Mouse (Mus musculus) frontal cortex, adult 2 months (tissue): ENCODE data around the gene Mmp11. TPM values are rescaled to one million over a fixed set of nuclear protein-coding genes. Genes with fewer than 3 reads are reported as not detected.
A peak's percentile ranks its signal among the peaks of the same experiment; 100 is the strongest.

Experiments
- DNase-seq, 2 experiments: peaks; one replicate each; pipeline ENCODE4 v3.0.0; 2022; ENCODE audit warnings: low spot score in 1 of 2; ENCODE audit errors: extremely low spot score in 1 of 2
- polyA plus RNA-seq: library from polyadenylated mRNA; depleted of rRNA; stranded (reverse); fragments of >200 nt; gene quantifications from 2 replicates; pipeline ENCODE4 v1.2.3, GENCODE M21; 2012

Mmp11 gene
- polyA plus RNA-seq, 1 experiment: 2.5 TPM

DNA sequence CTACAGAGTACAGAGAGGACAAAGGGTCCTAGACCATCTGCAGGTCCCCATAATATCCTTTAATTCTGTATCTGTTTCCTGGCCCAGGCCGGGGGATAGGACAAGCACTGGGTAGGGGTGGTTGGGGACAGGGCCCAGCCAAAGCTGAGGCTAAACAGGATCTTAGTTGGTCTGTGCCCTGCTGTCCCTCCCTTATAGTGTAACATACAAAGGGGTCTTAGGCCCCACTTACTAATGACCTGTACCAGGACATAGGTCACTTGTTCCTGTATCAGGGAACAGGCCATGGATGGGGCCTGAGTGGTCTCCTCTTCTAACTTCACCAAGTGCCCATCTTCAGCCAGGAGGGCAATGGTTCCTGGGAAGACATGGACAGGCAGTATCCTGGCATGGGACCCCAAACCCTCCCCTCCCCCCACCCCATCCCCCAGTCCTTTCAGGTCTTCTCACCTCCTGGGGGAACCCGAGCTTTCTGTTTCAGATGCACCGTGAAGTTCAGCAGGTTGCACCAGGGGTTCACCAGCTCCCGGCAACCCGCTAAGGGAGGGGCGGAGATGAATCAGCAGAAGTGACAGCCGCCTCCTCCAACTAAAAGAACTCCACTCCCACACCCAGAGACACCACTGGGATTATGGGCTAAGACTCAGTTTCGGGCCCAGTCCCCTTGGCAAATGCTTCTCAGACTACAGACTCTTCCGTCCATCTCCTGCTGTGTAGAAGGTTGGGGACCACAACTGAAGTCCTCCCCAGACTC, 3.4 kb upstream of the Mmp11 start:
- peak in 1 of 2 experiments; percentile 68 for DNase-seq

DNA sequence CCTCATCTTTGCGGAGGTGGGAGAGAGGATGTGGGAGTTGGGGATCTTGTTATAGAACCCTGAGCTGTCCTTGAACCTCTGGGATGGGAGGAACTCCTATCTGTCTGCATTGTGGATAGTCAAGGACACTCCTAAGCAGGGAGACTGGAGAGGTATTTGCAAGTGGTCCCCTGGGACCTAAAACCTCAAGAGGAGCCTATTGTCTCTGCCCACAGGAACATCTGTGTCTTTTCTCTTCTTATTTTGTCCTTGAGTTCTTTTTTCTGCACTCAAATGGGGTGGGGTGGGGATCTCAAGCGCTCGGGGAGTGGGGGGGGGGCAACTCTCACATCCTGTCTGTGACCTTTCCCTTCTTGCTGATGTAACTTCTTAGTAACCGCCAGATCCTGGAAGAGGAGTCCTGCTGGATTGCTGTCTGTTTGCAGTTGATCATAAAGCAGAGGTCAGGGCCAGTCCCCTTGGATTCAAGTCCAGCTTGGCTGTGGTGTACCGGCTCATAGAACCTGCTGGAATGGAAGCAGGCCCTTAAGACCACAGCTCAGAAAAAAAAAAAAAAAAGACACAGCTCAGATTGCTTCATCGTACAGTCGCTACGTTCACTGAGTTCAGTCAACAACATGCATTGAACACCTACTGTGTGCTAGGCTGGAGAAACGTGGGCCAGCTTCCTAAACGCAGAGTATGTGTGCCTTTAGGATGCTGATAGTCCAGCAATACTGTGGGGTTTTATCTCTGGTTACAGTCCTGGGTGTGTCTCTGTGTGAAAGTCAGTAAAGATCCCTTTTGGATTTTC, 1.8 kb upstream of the Mmp11 start:
- no peak for DNase-seq

DNA sequence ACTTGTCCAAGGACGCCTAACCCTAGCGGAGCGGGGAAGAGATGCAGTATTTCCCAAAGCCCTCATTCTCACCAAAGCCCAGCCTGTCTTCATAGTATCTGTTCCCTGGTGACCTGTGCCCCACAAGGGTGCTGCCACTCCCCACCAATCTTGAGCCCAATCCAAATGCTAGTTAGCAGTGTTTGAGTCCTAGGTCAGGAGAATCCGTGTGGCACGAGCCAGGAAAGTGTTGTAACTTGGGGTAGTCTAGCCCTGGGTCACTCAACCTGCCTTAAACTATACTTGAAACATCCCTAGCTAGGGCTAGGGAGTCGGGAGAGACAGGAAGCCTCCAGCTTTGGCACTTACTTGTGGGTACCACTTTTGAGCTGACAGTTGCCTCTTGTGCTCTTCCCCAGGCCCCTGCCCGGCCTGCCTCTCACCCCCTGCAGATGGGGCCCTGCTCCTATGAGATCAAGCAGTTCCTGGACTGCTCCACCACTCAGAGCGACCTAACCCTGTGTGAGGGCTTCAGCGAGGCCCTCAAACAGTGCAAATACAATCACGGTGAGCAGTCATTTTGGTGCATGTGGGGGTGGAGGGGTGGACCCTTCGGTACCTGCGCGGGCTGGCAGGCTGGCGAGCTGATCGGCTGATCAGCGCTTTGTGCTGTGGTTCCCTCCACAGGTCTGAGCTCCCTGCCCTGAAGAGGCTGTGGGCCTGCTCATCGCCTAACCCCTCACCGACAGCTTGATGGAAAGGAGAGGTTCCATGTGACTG, 792 bp upstream of the Mmp11 start:
- DNase-seq: no peak

DNA sequence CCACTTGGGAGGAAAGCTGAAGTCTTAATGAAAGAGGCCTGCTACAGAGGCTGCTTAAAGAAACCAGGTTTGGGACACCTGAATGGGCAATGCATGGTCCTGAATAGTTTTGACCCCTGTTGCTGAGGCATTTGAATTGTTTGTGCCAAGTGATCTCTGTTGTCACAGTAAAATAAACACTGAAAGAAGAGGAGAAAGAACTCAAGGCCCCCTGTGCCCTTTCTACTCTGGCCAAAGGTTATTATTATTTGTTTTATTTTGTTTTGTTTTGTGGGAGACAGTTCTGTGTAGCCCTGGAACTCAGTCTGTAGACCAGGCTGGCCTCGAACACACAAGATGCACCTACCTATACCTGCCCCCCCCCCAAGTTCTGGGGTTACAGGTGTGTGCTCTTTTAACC, 1.3 kb downstream of the Mmp11 start:
- DNase-seq: no peak

DNA sequence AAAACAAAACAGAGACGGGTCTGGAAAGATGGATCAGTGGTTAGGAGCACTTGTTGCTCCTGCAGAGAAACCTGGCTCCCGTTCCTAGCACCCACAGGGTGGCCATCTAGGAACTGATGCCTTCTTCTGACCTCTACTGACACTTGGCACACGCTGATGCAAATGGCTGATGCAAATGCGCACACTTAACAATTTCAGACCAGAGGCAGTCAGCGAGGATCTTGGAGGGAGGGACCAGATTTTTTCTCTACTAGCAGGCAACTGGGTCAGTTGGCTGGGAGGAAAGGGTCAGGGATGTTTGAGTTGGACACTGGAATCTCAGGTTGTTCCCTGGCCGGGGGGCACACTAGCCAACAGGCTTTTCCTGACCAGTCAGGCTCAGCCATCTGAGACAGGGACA, 3.4 kb downstream of the Mmp11 start, which contains the start of gene Chchd10:
Chchd10 (plus strand) TSS at position 240 of the 400 bp plus-strand sequence.
- DNase-seq: no peak

DNA sequence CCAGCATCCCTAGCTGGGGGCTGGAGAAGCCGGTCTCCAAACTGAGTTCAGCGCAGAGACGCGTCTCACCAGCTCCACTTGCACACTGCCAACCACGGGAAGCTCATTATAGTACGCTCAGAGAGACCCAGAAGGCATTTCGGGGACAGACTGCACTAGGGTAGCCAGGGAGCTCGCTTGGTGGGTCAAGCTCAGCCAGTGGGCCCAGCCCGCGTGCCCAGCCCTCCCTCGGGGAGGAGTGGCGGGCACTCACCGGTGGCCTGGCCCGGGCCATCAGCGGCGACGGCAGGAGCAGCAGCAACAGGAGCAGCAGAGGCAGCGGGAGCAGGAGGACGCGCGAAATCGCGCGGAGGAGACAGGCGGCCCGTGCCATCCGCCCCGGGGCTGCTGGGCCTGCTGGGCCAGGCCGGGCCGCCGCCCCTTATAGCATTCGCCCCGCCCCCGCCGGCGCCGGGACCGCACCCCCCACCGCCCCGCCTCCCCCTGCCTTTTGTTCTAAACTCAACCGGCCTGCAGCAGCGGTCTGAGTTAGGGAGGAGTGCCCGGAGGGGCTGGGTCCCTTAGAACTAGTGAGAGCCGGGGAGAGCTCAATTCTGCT, 4.1 kb downstream of the Mmp11 start:
- DNase-seq: no peak

DNA sequence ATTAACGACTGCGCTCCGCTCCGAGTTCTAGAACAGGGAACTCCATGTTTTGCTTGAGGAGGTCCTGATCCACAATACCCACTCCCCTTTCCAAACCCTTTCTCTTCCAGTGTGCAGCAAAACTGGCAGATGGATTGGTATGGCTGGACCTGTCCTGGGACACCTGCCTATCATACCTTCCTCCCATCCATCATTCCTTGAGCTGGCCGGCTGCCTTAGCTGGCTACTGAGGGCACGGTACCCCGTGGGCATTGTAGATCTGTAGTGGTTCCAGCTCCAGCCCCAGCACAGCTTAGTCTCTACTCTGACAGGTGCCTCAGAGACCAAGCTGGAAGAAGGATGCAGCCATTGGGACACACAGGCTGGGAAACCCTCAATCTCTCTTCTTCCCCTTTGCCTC, 5.0 kb downstream of the Mmp11 start:
- DNase-seq: no peak

DNA sequence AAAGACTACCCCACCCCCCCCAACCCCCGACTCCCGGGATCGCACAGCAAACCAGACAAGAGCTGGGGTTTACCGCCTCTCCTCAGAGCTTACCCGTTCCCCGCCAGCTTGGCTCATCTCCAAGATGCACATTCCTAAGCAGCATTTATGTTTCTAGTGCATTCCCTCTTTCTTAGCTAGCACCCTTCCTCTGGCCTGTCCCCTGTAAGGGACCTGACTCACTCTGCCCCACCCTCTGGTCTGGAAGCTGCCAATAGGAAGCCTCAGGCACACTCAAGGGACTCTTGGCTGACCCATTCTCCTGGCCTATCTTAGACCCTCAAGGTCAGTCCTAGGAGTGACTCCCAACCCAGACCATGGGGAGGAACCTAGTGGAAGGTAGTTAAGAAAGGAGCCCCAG, 6.0 kb downstream of the Mmp11 start:
- DNase-seq: no peak

DNA sequence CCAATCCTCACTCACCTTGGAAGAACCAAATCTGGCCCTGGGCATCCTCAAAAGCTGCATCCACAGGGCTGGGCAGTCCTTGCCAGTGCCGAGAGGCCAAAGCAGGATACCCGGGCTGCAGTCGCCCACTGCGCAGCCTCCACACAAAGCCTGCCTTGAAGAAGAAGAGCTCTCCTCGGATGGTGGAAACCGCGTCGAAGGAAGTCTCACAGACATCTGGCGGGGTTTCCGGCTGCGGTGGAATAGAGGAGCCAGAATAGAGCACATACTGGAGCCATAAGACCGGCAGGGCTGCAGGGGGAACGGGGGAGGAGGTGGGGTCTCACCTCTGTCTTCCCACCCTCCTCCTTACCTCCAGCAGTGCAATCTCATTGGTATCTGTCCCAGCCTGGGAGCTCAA, 9.9 kb downstream of the Mmp11 start:
- no peak for DNase-seq

DNA sequence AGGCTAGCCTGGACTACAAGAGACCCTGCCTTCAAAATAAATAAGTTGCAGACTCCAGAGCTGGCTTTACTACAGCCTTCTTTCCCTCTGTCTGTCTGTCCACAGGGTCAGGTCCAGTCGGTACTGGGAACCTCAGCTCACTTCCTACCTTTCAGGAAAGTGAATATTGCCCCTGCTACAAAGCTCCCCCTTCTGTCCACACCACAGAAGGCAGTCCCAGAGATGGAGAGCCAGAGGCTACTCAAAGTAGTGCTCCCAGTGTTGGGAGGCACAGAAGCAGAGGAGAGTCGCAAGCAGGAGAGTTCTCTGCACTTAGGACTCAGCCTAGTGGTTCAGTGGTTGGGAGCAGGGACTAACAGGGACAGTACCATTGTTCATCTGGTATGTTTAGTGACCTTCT, 12.0 kb downstream of the Mmp11 start:
- DNase-seq: no peak

DNA sequence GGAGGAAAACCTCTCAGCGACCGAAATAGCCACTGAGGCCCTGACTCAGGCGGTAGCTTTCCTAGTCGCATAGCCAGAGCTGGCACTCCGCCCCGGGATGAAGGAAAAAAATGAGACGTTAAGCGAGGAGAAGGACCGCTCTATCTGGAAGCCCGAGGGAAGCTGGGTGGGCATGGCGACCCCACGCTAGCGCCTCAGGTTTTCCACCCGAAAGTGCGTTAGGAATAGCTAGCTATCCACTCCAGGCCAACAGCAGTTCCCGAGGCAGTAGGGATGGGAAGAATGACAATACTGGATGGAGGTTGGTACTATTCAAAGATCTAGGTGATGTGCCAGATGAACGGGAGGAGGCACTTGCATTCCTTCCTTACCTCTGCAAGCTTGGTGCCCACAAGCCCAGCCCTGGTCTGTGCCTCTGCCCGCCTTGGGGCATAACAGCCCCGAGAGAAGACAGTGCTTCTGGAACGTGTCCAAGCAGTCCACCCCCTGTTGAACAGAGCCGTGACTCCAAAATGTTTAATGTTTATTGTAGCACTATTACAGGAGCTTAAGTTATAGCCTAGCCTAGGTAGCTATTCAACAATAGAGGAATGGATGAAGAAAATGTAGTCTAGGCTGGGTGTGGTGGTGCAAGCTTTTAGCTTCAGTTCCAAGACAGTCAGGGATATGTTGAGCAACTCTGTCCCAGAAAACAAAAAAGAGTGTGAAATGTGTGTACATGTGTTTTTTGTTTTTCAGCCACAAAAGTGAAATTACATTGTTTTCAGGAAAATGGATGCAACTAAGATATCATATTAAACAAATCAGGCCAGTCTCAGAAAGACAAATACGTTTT, 14.4 kb downstream of the Mmp11 start:
- peak in 1 of 2 experiments; percentile 46 for DNase-seq

DNA sequence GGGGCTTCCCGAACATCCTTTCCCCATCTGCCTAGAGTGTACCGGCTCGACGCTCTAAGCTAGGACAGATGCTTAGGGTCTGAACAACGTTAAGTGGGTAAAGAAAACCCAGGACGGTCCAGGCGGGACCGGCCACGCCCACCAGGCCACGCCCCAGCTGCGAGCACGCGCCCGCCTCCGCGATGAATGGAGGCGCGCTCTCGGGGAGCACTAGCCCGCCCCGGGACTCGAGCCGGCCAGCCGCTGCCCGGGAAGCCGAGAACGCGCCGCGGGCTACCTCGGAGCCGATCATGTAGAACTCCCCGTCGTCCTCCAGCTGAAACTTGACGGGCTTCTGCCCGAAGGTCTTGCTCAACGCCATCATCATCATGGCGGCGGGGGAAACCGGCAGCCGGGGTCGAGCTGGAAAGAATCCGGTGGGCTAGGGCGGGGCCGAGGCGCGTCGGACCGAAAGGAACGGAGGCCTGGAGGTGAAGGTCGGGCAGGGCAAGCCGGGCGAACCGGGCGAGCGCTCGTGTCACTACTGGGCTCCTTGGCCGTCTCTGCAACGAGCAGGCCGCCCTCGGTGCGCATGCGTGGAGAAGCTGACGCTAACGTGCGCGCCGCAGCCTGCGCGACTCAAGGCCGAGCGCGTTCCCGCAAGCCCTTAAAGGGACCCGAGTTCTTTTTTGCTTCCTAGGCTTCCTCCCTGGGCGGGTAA, 15.1 kb downstream of the Mmp11 start, which contains the start of gene Smarcb1:
Smarcb1 (minus strand) TSS at position 592 of the 700 bp plus-strand sequence.
- DNase-seq: peak; percentile 90 to 98

DNA sequence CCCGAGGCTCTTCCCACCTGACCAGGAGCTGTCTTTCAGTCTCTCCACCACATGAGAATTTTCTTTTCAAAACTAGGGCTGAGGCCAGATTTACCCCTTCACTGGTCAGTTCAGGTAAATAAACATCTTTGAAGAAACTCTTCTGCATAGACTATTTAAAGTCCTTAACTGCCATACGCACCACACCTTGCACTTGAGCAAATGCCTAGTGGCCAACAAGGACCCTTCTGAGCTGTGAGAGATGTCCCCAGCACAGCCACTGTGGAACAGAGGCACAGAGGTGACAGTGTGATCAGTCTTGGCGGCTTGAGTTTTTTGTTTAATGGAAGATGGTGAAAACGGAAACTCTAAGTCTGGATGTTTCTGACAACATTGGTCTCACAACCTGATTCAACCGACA, 17.3 kb downstream of the Mmp11 start:
- DNase-seq: no peak

DNA sequence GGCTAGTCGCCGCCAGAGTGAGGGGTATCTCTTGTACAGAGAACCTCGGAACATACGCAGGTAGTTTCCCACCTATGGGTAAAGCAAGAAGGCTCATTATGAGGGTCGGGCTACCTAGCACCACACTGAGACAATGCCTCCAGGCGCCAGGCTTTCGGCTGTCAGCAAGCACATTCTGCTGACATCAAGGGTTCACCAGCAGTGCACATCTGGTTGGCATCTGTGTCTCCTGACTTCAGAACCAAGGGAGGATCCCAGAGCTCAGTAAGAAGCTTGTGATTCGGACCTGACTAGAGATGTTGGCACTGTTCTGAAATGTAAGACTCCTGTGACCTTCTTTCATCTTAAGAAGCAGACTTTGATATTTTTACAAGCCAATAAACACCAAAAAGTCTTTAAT, 19.5 kb downstream of the Mmp11 start:
- DNase-seq: no peak

DNA sequence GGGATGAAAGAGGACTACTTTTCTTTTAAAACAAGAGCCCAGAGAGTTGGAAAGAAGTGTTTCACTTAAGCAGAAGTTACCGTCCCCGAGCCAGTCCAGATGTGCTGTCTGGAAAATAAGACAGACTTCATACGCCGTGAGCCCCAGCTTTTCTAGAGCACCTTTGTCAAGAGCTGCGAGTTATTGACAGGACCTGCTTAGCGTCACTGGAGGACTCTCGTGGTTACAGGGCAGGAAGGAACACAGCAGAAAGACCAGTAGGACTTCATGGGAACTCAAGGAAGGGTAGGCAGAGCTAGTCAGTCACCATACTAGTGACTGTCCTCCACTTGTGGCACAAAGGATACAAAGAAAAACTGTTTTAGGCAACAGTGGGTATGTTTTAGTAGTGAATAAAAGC, 20.7 kb downstream of the Mmp11 start:
- DNase-seq: no peak

DNA sequence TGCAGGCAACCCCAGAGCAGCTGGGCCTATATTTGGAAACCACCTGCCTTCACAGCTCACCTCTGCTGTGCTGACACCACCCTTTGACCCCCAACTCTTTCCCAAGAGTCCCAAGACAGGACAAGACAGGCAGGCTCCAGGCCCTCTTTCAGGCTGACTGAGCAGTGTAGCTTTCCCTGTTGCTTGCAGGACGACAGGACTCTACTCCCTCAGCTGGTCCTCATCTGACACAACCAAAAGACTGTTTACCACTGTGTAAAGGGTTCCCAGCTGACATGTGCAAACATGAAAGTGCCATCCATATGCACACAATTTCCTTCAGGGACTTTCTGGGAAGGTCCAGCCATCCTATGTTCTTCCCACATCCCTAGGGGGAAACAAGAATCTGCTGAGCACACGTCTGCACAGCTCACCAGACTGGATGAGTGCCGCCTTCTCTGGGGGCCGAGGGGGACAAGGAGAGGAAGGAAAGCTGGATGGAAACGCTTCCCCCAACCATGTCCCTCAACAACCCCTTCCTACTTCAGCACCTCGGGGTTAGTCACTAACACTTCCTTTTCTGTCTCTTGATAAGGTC, 23.2 kb downstream of the Mmp11 start:
- DNase-seq: no peak

DNA sequence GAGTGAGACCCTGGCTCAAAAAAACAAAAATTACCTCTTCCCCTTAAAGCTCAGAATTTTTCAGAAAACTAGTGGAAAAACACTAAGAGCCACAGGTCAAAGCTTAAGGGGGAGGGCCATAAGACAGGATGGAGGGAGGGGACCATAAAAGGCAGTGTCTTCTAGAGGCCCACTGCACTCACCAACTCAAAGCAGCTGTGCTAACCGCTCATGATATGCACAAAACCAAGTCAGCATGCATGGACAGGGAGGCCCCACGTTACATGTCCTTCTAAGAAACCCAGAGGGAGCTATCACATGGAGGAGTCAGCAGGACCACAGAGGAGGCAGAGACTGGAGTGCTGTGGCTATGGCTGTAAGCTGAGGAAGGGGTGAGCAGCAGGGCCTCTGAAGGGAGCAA, 25.6 kb downstream of the Mmp11 start:
- no peak for DNase-seq

DNA sequence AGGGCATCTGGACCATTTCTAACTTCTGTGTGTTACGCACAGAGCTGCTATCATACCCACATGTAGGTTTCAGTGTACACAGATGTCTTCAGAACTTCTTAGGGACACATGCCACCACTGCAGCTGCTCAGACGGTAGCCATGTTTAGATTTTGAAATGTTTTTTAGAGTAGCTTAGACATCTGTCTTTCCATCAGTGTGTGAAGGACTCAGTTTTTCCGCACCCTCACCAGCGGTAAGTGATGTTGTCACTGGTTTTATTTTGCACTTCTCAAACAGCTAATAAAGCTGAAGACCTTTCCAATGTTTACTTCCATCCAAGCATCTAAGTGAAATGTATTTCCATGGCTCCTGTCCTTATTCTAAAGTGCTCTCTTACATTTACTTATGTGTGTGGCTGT, 29.4 kb downstream of the Mmp11 start:
- no peak for DNase-seq

DNA sequence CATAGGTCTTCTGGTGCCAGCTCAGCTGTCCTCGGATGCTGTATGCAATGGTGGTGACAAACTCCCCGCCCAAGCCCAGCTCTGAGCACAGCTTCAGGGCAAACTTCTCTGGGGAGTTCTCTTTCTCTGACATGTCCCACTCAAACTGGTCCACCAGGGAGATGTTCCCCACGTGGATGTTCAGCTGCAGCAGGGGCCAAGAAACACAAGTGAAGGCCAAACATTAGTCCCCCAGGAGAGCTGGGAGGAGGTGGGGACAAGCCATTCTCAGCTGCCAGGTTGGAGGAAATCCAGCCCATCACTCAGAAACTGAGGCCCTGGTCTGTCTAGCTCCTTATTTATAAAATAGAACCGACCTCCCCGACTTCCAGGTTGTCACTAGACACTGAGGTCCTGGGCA, 31.9 kb downstream of the Mmp11 start:
- DNase-seq: no peak
